Mouse (Mus musculus) stomach, postnatal 0 days (tissue): Measurements from ENCODE around the gene Fyn.

Source experiments
- CTCF ChIP-seq: IDR thresholded peaks from 2 replicates; pipeline ENCODE4 v1.5.1; 2016; ENCODE audit warnings: antibody characterized with exemption, low read depth, mild to moderate bottlenecking, moderate library complexity
- EP300 ChIP-seq: optimal IDR thresholded peaks from 2 replicates; pipeline ENCODE3; 2016; ENCODE audit warnings: antibody characterized with exemption

DNA sequence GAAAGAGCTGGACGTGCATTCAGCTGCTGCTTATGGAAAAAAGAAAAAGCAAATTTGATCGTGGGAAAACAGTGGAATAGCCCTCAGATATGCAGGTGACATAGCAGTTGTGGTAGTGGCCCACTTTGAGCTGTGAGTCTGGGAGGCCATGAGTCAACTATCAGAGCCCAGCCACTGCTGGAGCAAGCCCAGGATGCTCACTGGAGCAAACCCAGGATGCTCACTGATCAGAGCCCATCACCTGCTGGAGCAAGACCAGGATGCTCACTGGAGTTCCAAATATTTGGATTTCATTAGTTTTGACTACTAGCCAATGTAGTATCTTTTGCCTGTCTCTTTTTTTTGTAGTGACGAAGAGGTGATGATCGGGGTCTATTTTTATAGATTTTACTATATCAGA, 35.5 kb downstream of the Fyn start:
- TF ChIP-seq EP300 (no peak), CTCF (no peak)
